Mouse (Mus musculus) heart, embryonic 16.5 days (tissue): Measurements from ENCODE around the gene Akap1. TPM values are rescaled to one million over a fixed set of nuclear protein-coding genes. Genes with fewer than 3 reads are reported as not detected.
"Not testable (repeated sequence)": the region's sequence is repeated elsewhere in the genome, so short reads cannot be mapped to it uniquely, and the experiment has no call there.

Experiments used
- ATAC-seq: fragments of 200-750 bp; cut with Nextera tagmentation; replicated peaks from 2 replicates; pipeline ENCODE4 v1.8.0; 2017; ENCODE audit warnings: moderate number of reproducible peaks; ENCODE audit not compliant: insufficient read depth, low FRiP score; ENCODE audit errors: extremely low read depth
- H3K27ac ChIP-seq: fragments of 300-500 bp; sonication (generic); 2 replicates; pipeline ENCODE4 v1.5.1; 2014; ENCODE audit warnings: mild to moderate bottlenecking, low read length, control low read depth, moderate library complexity
- H3K27me3 ChIP-seq: fragments of 300-500 bp; sonication (generic); 2 replicates; pipeline ENCODE4 v1.6.1; 2014; ENCODE audit warnings: low read length, mixed read lengths; ENCODE audit not compliant: control insufficient read depth, insufficient read depth
- H3K36me3 ChIP-seq: fragments of 300-500 bp; sonication (generic); 2 replicates; pipeline ENCODE4 v1.6.1; 2014; ENCODE audit not compliant: control insufficient read depth, insufficient read depth
- H3K4me1 ChIP-seq: fragments of 300-500 bp; sonication (generic); 2 replicates; pipeline ENCODE4 v1.6.1; 2014; ENCODE audit warnings: low read length, mixed read lengths; ENCODE audit not compliant: control insufficient read depth, insufficient read depth
- H3K4me2 ChIP-seq: fragments of 300-500 bp; sonication (generic); 2 replicates; pipeline ENCODE4 v1.6.1; 2014; ENCODE audit warnings: low read depth, mild to moderate bottlenecking, control low read depth, low read length
- H3K4me3 ChIP-seq: fragments of 300-500 bp; sonication (generic); 2 replicates; pipeline ENCODE4 v1.5.1; 2014; ENCODE audit warnings: mild to moderate bottlenecking, control low read depth, low read length
- H3K9ac ChIP-seq: fragments of 300-500 bp; sonication (generic); 2 replicates; pipeline ENCODE4 v1.6.1; 2014; ENCODE audit warnings: low read length, control low read depth
- H3K9me3 ChIP-seq: fragments of 300-500 bp; sonication (generic); replicated peaks from 2 replicates; pipeline ENCODE4 v1.6.1; 2016; ENCODE audit warnings: low read length; ENCODE audit not compliant: control insufficient read depth
- WGBS: fragments of 180-500 bp; shearing (Covaris S2); extraction: QIAGEN DNeasy Blood & Tissue Kit; methylation state at CpG from one replicate; pipeline ENCODE4 v1.1.7; 2014; 5-methylcytosine and 5-hydroxymethylcytosine counted together
- polyA plus RNA-seq: library from polyadenylated mRNA; unstranded; fragments of >200 nt; fragmentation: Nextera tagmentation; extraction: Ambion mirVana; gene quantifications from 2 replicates; pipeline ENCODE4 v1.2.1, GENCODE M21; 2015

Akap1 gene
- polyA plus RNA-seq, 1 experiment from 2014 or later: 58.0 TPM

DNA sequence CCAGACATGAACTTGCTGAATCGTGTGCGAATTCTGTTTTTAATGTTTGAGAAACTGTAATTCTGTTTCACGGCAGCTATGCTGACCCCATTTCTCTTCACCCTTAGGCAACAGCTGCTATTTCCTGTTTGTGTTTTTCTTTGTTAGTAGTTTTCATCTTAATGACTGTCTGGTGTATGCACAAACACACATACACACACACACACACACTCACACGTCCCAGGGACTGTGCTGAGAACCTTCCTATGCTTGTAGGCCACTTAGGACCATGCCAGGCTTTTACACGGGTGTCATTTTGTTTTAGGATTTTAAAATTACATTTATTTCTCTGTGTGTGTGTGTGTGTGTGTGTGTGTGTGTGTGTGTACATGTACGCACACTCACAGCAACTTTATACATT lies 35.2 kb upstream of the Akap1 start:
- Histone ChIP-seq H3K27ac (no peak overlapping the region), H3K9ac (no peak overlapping the region), H3K4me2 (no peak overlapping the region), H3K27me3 (no peaks in the 10 kb centered on the region), H3K9me3 (no peaks in the 10 kb centered on the region), H3K4me1 (peaks cover 16% of the 10 kb centered on the region), H3K36me3 (no peaks in the 10 kb centered on the region), H3K4me3 (no peak overlapping the region)
- ATAC-seq: no peak
- WGBS: 90% methylated on average over 6 of the region's 6 CpGs

GRCm38 (mm10) chr11:88898380-88898763 lies 34.0 kb upstream of the Akap1 start:
- H3K4me2 ChIP-seq: no peak overlapping the region
- no peaks in the 10 kb centered on the region for H3K27me3 ChIP-seq
- no peak overlapping the region for H3K9ac ChIP-seq
- H3K36me3 ChIP-seq: no peaks in the 10 kb centered on the region
- H3K9me3 ChIP-seq: no peaks in the 10 kb centered on the region
- 82% methylated on average over 4 of the region's 4 CpGs for WGBS
- no peak overlapping the region for H3K27ac ChIP-seq
- ATAC-seq: no peak
- H3K4me3 ChIP-seq: no peak overlapping the region
- peaks cover 16% of the 10 kb centered on the region for H3K4me1 ChIP-seq

GRCm38 (mm10) chr11:88897624-88898379 lies 33.4 kb upstream of the Akap1 start:
- Histone ChIP-seq H3K36me3 (no peaks in the 10 kb centered on the region), H3K4me3 (0 out of 2 replicates have a peak overlapping the region, but pooled peaks have one; percentile 1), H3K9me3 (no peaks in the 10 kb centered on the region), H3K4me1 (peaks cover 14% of the 10 kb centered on the region), H3K27ac (no peak overlapping the region), H3K27me3 (no peaks in the 10 kb centered on the region), H3K9ac (0 out of 2 replicates have a peak overlapping the region, but pooled peaks have one; percentile 11), H3K4me2 (peak overlapping the region; percentile 41)
- 51% methylated on average over 15 of the region's 15 CpGs for whole genome bisulfite sequencing
- no peak for ATAC-seq

DNA sequence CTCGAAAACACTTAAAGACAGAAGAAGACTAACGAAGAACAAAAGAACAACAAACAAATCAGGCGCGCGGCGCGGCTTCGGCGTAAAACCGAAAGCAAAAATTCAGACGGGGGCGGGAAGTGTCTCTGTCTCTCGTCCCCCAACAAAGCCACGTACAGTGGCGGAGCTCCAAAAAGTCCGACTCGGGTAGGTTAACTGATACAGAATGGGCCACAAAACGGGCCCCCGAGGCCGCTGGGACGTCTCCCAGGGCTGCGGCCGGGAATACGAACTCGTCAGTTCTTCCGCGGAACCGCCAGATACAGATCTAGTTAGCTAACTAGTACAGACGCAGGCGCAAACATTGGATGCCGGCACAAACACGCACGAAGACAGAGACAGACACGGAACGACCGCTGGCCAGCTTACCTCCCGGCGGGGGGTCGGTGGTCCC lies 31.4 kb upstream of the Akap1 start:
- WGBS: 29% methylated on average over 24 of the region's 39 CpGs
- ATAC-seq, H3K4me1 ChIP-seq, H3K36me3 ChIP-seq, H3K27ac ChIP-seq, H3K9me3 ChIP-seq, H3K27me3 ChIP-seq: not testable (repeated sequence)
- Histone ChIP-seq H3K9ac (0 out of 2 replicates have a peak overlapping the region, but pooled peaks have one; percentile 49), H3K4me3 (peak overlapping the region; percentile 43), H3K4me2 (peak overlapping the region; percentile 36; the same call in 1 of the 2 replicates)

DNA sequence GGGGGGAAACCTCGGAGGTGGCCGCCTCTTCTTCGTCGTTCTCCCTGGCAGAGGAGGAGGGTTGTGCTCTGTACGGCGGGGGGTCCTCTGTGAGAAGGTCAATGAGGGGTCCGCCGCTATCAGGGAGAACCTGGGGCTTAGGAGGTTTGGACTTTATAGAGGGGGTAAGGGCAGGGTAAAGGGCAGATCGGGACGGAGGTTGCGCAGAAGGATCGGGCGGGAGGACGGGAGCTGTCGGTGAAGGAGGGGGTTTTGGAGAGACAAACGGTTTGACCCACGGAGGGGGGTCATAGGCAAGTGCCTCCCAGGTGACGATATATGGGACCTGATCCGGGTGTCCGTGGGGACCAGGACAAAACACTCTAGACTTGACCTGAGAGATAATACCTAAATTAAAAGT lies 30.8 kb upstream of the Akap1 start:
- not testable (repeated sequence) for H3K27me3 ChIP-seq, H3K9ac ChIP-seq, H3K9me3 ChIP-seq, H3K4me1 ChIP-seq, H3K36me3 ChIP-seq, H3K27ac ChIP-seq, ATAC-seq
- Histone ChIP-seq H3K4me3 (peak overlapping the region; percentile 43), H3K4me2 (peak overlapping the region; percentile 34; the same call in 1 of the 2 replicates)
- WGBS: 26% methylated on average over 14 of the region's 20 CpGs

DNA sequence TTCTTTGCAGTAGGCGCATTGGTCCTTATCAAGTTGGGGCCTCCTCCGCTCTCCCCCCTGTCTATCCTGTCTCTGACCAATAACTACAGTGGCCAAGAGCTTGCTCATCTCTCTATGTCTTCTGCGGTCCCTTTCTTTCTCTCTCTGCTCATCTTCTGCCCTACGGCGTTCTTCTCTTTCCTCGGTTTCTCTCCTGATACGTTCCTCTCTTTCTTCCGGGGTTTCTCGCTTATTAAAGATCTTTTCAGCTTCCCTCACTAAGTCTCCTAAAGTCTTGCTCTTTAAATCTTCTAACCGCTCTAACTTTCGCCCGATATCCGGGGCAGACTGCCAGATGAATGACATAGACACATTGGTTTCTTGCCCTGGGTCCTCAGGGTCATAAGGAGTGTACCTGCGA lies 29.9 kb upstream of the Akap1 start:
- WGBS: 92% methylated on average over 10 of the region's 14 CpGs

GRCm38 (mm10) chr11:88893501-88893900 lies 29.1 kb upstream of the Akap1 start:
- H3K9me3 ChIP-seq, ATAC-seq: not testable (repeated sequence)
- WGBS: 90% methylated on average over 2 of the region's 8 CpGs

More for the DNA sequence above, 29.9 kb upstream of the Akap1 start:
- H3K4me1 ChIP-seq, H3K4me3 ChIP-seq, H3K9ac ChIP-seq, H3K9me3 ChIP-seq, H3K36me3 ChIP-seq, H3K27ac ChIP-seq, H3K27me3 ChIP-seq, H3K4me2 ChIP-seq, ATAC-seq: not testable (repeated sequence)

GRCm38 (mm10) chr11:88892789-88893188 lies 28.4 kb upstream of the Akap1 start:
- not testable (repeated sequence) for H3K27ac ChIP-seq, H3K4me2 ChIP-seq, H3K9me3 ChIP-seq, H3K36me3 ChIP-seq, H3K27me3 ChIP-seq, H3K4me3 ChIP-seq, H3K4me1 ChIP-seq, H3K9ac ChIP-seq, ATAC-seq
- whole genome bisulfite sequencing: 67% methylated on average over 20 of the region's 24 CpGs

More at GRCm38 (mm10) chr11:88893501-88893900, 29.1 kb upstream of the Akap1 start:
- not testable (repeated sequence) for H3K4me3 ChIP-seq, H3K9ac ChIP-seq, H3K27ac ChIP-seq, H3K27me3 ChIP-seq, H3K36me3 ChIP-seq, H3K4me2 ChIP-seq, H3K4me1 ChIP-seq

DNA sequence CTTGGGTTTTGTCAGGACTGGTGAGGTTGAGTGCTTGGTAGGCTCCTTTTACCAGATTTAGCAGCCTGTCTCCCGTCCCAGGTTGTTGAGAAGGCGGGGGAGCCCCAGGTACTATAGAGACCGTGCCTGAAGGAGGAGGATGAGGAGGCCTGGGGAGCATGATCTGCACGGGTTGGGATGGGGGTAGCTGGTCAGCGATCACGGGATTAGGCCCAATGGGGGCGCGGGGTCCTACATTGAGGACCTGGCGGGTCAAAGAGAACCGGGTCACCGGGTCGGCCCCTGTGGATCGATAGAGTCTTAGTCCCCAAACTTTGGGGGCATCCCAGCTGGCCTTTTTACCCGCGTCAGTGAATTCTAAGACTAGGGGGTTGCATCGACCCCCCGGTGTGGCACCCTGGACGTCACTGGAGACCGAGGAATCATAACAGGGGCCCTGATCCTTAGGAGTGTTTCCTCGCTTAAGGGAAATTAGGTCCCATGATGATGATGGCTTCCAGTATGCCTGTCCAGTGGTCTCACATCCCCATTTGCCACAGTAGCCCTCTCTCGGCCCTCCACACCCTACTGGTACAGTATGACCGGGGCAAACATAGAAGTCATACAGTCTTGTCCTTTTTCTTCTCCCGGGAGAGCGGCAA lies 27.7 kb upstream of the Akap1 start:
- ATAC-seq, H3K4me3 ChIP-seq, H3K4me1 ChIP-seq, H3K27ac ChIP-seq, H3K36me3 ChIP-seq, H3K9ac ChIP-seq, H3K27me3 ChIP-seq, H3K4me2 ChIP-seq, H3K9me3 ChIP-seq: not testable (repeated sequence)
- 94% methylated on average over 17 of the region's 24 CpGs for WGBS
